Mouse (Mus musculus) right cerebral cortex, postnatal 36 days (tissue): ENCODE data around the gene Snf8.

Experiments used
- DNase-seq, 2 experiments: peaks; one replicate each; pipeline ENCODE4 v3.0.0; 2022; ENCODE audit warnings: low spot score in 2 of 2, mixed read lengths in 1 of 2

The Snf8 gene

GRCm38 (mm10) chr11:96028130-96028529 is 6.6 kb upstream of the Snf8 start:
- no peak for DNase-seq

- no peak for DNase-seq
These were observed 4.1 kb upstream of the Snf8 start for GRCm38 (mm10) chr11:96030571-96030970.

- no peak for DNase-seq
These were observed 3.0 kb upstream of the Snf8 start for GRCm38 (mm10) chr11:96031701-96032100.

- DNase-seq: no peak
These were observed 1.4 kb upstream of the Snf8 start for GRCm38 (mm10) chr11:96033264-96033663.

- DNase-seq: no peak
These were observed 569 bp upstream of the Snf8 start for GRCm38 (mm10) chr11:96034116-96034515.

GRCm38 (mm10) chr11:96035133-96035532 is 448 bp downstream of the Snf8 start:
- no peak for DNase-seq

- DNase-seq: no peak
These were observed 2.8 kb downstream of the Snf8 start for GRCm38 (mm10) chr11:96037499-96037898.

GRCm38 (mm10) chr11:96038560-96038959 is 3.9 kb downstream of the Snf8 start:
- no peak for DNase-seq

- DNase-seq: no peak
These were observed 10.3 kb downstream of the Snf8 start for GRCm38 (mm10) chr11:96044803-96045567.

- DNase-seq: no peak
These were observed 11.3 kb downstream of the Snf8 start for GRCm38 (mm10) chr11:96046028-96046427.

- DNase-seq: no peak
These were observed 12.1 kb downstream of the Snf8 start for GRCm38 (mm10) chr11:96046793-96047192.

GRCm38 (mm10) chr11:96047469-96048373 is 13.0 kb downstream of the Snf8 start:
- no peak for DNase-seq

GRCm38 (mm10) chr11:96049939-96050338 is 15.3 kb downstream of the Snf8 start:
- DNase-seq: no peak

GRCm38 (mm10) chr11:96050854-96051253 is 16.2 kb downstream of the Snf8 start:
- DNase-seq: no peak

- DNase-seq: no peak
These were observed 23.6 kb downstream of the Snf8 start for GRCm38 (mm10) chr11:96058309-96058708.

- DNase-seq: no peak
These were observed 30.0 kb downstream of the Snf8 start for GRCm38 (mm10) chr11:96064521-96065214.

GRCm38 (mm10) chr11:96065215-96065911 is 30.7 kb downstream of the Snf8 start, which contains the start of gene Ube2z:
TSS of gene Ube2z (minus strand) at chr11:96065388.
- peak; percentile 94 to 96 for DNase-seq

GRCm38 (mm10) chr11:96068231-96068630 is 33.5 kb downstream of the Snf8 start:
- DNase-seq: no peak

- no peak for DNase-seq
These were observed 35.7 kb downstream of the Snf8 start for GRCm38 (mm10) chr11:96070353-96070752.

- DNase-seq: no peak
These were observed 36.3 kb downstream of the Snf8 start for GRCm38 (mm10) chr11:96071013-96071412.

GRCm38 (mm10) chr11:96073295-96073993 is 38.8 kb downstream of the Snf8 start:
- DNase-seq: no peak
